Mouse (Mus musculus) heart, adult 2 months (tissue): ENCODE measurements around the gene Tbl3.

Source experiments
- CTCF ChIP-seq: fragments of 200-600 bp; IDR thresholded peaks from 2 replicates; pipeline ENCODE4 v1.8.1; 2022; ENCODE audit warnings: antibody characterized with exemption, mild to moderate bottlenecking, moderate library complexity
- EP300 ChIP-seq: fragments of 200-500 bp; IDR thresholded peaks from 2 replicates; pipeline ENCODE4 v1.6.1; 2011; ENCODE audit warnings: low read depth, low read length, control low read depth; ENCODE audit not compliant: insufficient read depth
- POLR2A ChIP-seq: fragments of 200-500 bp; IDR thresholded peaks from 2 replicates; pipeline ENCODE4 v1.6.1; 2011; ENCODE audit warnings: mild to moderate bottlenecking, low read depth, low read length, control low read depth; ENCODE audit not compliant: insufficient read depth

- no peak for TF ChIP-seq CTCF
- TF ChIP-seq POLR2A: no peak
- TF ChIP-seq EP300: no peak
Observed at GRCm38 (mm10) chr17:24689251-24690081, 18.0 kb downstream of the Tbl3 start, which contains the start of gene Syngr3.
